Mouse (Mus musculus): ENCODE results near the gene Fam214a.

DNA sequence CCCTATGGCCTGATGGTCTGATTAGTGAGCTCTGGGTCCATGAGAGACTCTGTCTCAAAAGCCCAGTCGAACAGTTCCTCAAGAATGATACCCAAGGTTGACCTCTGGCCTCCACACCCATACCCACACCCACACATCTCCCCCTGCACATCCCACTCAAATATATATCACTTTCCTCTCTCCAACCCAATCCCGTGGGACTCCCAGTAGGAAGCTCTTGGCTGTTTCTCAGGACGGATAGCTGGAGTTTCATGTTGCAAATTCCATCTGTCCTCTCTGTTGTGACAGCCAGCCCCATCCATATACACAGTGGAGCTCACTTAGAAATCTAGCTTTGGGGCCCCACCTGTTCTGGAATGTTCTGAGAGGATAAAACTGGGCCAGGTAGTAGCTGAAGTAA lies 29.8 kb upstream of the Fam214a start:
- TF ChIP-seq CTCF (IDR thresholded peaks at IDR 0.05; ENCODE audit: insufficient read depth, low read depth, low read length) (no peak), POLR2A (IDR thresholded peaks at IDR 0.05; ENCODE audit: insufficient read depth, low read depth, low read length) (no peak)
